Mouse (Mus musculus): ENCODE data around the gene Aldh3a1. TPM values are rescaled to one million over a fixed set of nuclear protein-coding genes. Genes with fewer than 3 reads are reported as not detected.
"Not testable (repeated sequence)": the region's sequence is repeated elsewhere in the genome, so short reads cannot be mapped to it uniquely, and the experiment has no call there.

Gene Aldh3a1
- polyA plus RNA-seq, 1 experiment from 2014 or later: 0.07 TPM

DNA sequence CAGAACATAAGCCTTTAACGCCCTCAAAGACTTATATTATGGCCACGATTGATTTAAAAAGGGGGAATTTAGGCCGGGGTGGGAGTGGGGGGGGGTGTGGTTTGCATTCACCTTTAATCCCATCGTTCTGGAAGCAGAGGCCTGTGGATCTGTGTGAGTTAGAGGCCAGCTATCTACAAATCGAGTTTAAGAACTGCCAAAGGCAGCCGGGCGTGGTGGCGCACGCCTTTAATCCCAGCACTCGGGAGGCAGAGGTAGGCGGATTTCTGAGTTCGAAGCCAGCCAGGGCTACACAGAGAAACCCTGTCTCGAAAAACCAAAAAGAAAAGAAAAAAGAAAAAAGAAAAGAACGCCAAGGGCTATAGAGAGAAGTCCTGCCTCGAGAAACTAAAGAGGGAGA is 33.9 kb upstream of the Aldh3a1 start:
- peak overlapping the region; percentile 83 for H3K4me2 ChIP-seq (ENCODE audit: low read depth, low read length)
- H3K36me3 ChIP-seq (ENCODE audit: control insufficient read depth, insufficient read depth, low read length); H3K27me3 ChIP-seq (replicated peaks; ENCODE audit: control insufficient read depth, insufficient read depth, low read length); H3K9ac ChIP-seq (ENCODE audit: low read depth, low read length); H3K9me3 ChIP-seq (ENCODE audit: control insufficient read depth, low read length); ATAC-seq; H3K27ac ChIP-seq (ENCODE audit: low read length): not testable (repeated sequence)
- 28% methylated on average over 15 of the region's 15 CpGs for WGBS
- peak overlapping the region; percentile 94 for H3K4me3 ChIP-seq (ENCODE audit: low read length)
- peaks cover 12% of the 10 kb centered on the region for H3K4me1 ChIP-seq (ENCODE audit: control insufficient read depth, insufficient read depth, low read length)

DNA sequence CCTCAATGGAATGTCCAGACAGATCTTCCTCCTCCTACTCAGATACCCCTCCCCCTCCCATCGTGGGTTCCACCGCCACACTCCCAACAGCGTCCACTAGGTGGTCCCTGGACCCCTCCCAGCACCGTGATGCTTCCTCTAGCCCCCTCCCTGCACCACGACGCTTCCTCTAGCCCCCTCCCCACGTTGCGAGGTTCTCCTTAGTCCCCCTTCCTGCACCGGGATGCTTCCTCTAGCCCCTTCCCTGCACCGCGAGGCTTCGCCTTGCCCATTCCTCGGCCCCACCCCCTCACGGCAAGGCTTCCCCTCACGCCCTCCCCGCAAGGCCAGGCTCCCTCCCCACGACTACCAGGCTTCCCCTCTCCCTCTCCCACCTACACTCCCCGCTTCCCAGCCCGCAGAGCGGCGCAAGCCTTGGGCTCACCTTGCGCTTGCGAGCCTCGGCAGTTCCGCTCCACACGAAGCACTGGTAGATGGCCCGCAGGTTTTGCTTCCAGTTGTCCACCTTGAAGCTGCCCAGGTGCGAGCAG is 33.0 kb upstream of the Aldh3a1 start:
- Histone ChIP-seq H3K27me3 (replicated peaks; ENCODE audit: control insufficient read depth, insufficient read depth, low read length) (no peaks in the 10 kb centered on the region), H3K9ac (ENCODE audit: low read depth, low read length) (peak overlapping the region; percentile 100), H3K27ac (ENCODE audit: low read length) (peak overlapping the region; percentile 99), H3K36me3 (ENCODE audit: control insufficient read depth, insufficient read depth, low read length) (no peaks in the 10 kb centered on the region), H3K4me2 (ENCODE audit: low read depth, low read length) (peak overlapping the region; percentile 83), H3K4me1 (ENCODE audit: control insufficient read depth, insufficient read depth, low read length) (peaks cover 8% of the 10 kb centered on the region), H3K9me3 (ENCODE audit: control insufficient read depth, low read length) (no peaks in the 10 kb centered on the region), H3K4me3 (ENCODE audit: low read length) (peak overlapping the region; percentile 94)
- WGBS: under 1% methylated on average over 28 of the region's 28 CpGs
- peak; percentile 25 for ATAC-seq

DNA sequence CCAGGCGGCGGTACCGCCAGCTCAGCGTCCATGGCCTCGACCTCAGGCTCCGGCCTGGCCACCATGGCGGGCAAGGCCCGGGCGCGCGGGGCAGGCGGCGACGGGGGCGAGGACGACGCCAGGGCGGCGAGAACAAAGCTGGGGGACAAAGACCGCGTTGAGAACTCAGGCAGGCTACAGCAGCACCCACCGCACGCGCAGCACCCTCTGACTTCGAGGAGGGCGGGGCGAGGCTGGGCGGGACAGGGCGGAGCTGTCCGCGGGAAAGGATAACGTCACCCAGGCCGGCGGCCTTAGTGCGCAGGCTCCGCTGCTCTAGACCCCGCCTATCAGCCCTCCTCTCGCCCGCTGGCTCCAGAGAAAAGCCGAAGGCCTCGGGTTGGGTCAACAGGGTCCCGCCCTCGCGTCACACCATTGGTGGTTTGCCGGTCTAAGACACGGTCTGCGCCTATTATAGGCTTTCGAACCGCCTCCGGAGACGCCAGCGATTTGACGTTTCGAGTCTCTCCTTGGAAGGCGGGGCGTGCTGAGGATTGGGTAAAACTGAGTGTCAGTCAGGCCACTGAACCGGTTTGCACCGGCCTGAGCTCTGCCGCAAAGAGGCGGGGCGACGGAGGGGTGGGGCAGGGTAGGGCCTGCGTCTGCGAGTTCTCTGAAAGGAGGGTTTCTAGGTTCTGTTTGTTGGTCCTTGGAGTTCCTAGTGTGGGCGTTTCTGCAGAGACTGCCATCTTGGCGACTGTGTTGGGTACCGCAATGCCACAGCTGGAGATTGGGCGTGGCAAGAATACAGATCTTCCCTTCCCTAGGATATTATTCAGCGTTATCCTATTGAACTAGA is 32.3 kb upstream of the Aldh3a1 start, which contains the start of gene Usp22:
TSS of gene Usp22 (minus strand) at position 235 of the 838 bp plus-strand sequence.
- H3K9ac ChIP-seq (ENCODE audit: low read depth, low read length): peak within 1 kb of the TSS; percentile 100
- H3K27me3 ChIP-seq (replicated peaks; ENCODE audit: control insufficient read depth, insufficient read depth, low read length): no peaks in the 10 kb centered on the region
- H3K9me3 ChIP-seq (ENCODE audit: control insufficient read depth, low read length): no peaks in the 10 kb centered on the region
- H3K4me1 ChIP-seq (ENCODE audit: control insufficient read depth, insufficient read depth, low read length): peaks cover 8% of the 10 kb centered on the region
- H3K4me3 ChIP-seq (ENCODE audit: low read length): peak within 1 kb of the TSS; percentile 94
- peak; percentile 99 for ATAC-seq
- under 1% methylated on average over 68 of the region's 69 CpGs for WGBS
- H3K36me3 ChIP-seq (ENCODE audit: control insufficient read depth, insufficient read depth, low read length): no peaks in the 10 kb centered on the region
- H3K27ac ChIP-seq (ENCODE audit: low read length): peak within 1 kb of the TSS; percentile 99
- peak within 1 kb of the TSS; percentile 83 for H3K4me2 ChIP-seq (ENCODE audit: low read depth, low read length)

DNA sequence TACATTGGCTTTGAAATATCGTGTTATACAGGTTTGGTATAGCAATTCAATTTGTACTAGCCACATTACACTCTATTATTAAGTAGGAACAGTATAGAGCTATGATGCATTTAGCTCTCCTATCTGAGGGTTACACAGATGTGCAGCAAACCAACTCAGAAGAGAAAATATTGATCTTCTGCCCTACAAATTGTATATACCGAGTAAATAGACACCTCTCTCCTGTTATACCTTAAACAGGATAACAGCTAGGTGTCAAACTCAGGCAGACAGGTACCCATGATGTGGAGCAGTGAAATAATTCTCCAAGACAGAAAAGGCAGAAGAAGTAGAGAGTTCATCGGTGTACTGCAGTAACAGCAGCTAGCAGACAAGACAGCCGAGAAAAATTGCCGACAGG is 31.6 kb upstream of the Aldh3a1 start:
- H3K27me3 ChIP-seq (replicated peaks; ENCODE audit: control insufficient read depth, insufficient read depth, low read length): no peaks in the 10 kb centered on the region
- H3K4me2 ChIP-seq (ENCODE audit: low read depth, low read length): no peak overlapping the region
- H3K27ac ChIP-seq (ENCODE audit: low read length): no peak overlapping the region
- no peak for ATAC-seq
- H3K9ac ChIP-seq (ENCODE audit: low read depth, low read length): no peak overlapping the region
- no peaks in the 10 kb centered on the region for H3K9me3 ChIP-seq (ENCODE audit: control insufficient read depth, low read length)
- peaks cover 8% of the 10 kb centered on the region for H3K4me1 ChIP-seq (ENCODE audit: control insufficient read depth, insufficient read depth, low read length)
- WGBS: 67% methylated on average over 5 of the region's 5 CpGs
- H3K36me3 ChIP-seq (ENCODE audit: control insufficient read depth, insufficient read depth, low read length): no peaks in the 10 kb centered on the region
- H3K4me3 ChIP-seq (ENCODE audit: low read length): no peak overlapping the region

DNA sequence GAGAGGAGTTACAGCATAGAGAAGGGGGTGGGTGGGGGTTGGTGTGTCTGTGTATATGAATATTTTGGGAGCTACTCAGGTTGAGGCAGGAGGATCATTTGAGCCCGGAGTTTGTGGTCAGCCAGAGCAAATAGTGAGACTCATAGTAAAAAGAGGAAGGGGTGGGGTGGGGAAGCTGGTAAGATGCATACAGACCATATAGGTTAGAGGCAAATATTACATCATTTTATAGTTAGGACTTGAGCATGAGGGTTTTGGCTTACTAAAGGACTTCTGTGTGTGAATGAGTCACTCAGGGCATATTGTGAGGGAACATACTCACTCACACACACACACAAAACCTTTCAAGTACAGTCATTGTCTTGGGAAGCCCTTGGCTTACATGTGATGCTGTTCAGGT is 31.0 kb upstream of the Aldh3a1 start:
- H3K9ac ChIP-seq (ENCODE audit: low read depth, low read length): no peak overlapping the region
- H3K4me2 ChIP-seq (ENCODE audit: low read depth, low read length): no peak overlapping the region
- no peaks in the 10 kb centered on the region for H3K9me3 ChIP-seq (ENCODE audit: control insufficient read depth, low read length)
- peaks cover 8% of the 10 kb centered on the region for H3K4me1 ChIP-seq (ENCODE audit: control insufficient read depth, insufficient read depth, low read length)
- no peak overlapping the region for H3K27ac ChIP-seq (ENCODE audit: low read length)
- no peaks in the 10 kb centered on the region for H3K27me3 ChIP-seq (replicated peaks; ENCODE audit: control insufficient read depth, insufficient read depth, low read length)
- WGBS: 76% methylated on average over 1 of the region's 1 CpGs
- no peak for ATAC-seq
- no peaks in the 10 kb centered on the region for H3K36me3 ChIP-seq (ENCODE audit: control insufficient read depth, insufficient read depth, low read length)
- H3K4me3 ChIP-seq (ENCODE audit: low read length): no peak overlapping the region

DNA sequence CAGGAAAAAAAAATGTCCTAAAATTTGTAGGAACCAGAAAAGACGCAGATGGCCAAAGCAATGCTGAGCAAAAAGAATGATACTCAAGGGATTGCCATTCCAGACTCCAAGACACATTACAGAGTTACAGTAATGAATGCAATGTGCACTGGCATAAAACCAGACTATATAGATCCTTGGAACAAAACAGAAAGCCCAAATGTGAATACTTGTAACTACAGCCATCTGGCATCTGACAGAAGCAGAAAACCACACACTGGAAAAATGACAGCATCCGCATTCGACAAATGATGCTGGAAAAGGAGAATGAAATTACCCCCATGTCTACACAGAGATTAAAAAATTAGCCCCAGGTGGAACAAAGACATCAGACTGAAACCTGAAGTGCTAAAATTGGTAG is 27.0 kb upstream of the Aldh3a1 start:
- H3K4me2 ChIP-seq (ENCODE audit: low read depth, low read length): no peak overlapping the region
- no peak for ATAC-seq
- 92% methylated on average over 3 of the region's 3 CpGs for WGBS

DNA sequence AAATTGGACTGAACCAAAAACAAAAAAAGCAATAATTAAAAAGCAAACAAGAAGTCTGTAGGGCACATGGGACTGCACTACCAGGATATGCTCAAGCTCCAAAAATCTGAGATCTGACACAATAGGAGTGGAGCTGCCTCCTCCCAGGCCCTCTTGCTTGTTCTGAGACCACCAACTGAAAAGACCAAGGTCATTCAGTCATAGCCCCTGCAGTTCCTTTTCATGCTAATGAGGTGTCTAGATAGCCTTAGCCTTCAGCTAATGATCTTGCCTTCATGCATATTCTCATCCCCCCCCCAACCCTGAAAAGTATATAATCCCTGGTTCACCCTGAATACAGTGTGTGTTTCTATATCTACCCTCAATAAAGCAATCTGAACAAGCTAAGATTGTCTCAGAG is 25.7 kb upstream of the Aldh3a1 start:
- no peaks in the 10 kb centered on the region for H3K27me3 ChIP-seq (replicated peaks; ENCODE audit: control insufficient read depth, insufficient read depth, low read length)
- H3K27ac ChIP-seq (ENCODE audit: low read length): no peak overlapping the region
- H3K4me3 ChIP-seq (ENCODE audit: low read length): no peak overlapping the region
- no peaks in the 10 kb centered on the region for H3K9me3 ChIP-seq (ENCODE audit: control insufficient read depth, low read length)
- no peak for ATAC-seq
- H3K36me3 ChIP-seq (ENCODE audit: control insufficient read depth, insufficient read depth, low read length): no peaks in the 10 kb centered on the region
- no peaks in the 10 kb centered on the region for H3K4me1 ChIP-seq (ENCODE audit: control insufficient read depth, insufficient read depth, low read length)
- H3K9ac ChIP-seq (ENCODE audit: low read depth, low read length): no peak overlapping the region
- H3K4me2 ChIP-seq (ENCODE audit: low read depth, low read length): no peak overlapping the region

More for the DNA sequence above, 27.0 kb upstream of the Aldh3a1 start:
- Histone ChIP-seq H3K4me1 (ENCODE audit: control insufficient read depth, insufficient read depth, low read length) (no peaks in the 10 kb centered on the region), H3K4me3 (ENCODE audit: low read length) (no peak overlapping the region), H3K9ac (ENCODE audit: low read depth, low read length) (no peak overlapping the region), H3K27ac (ENCODE audit: low read length) (no peak overlapping the region), H3K36me3 (ENCODE audit: control insufficient read depth, insufficient read depth, low read length) (no peaks in the 10 kb centered on the region), H3K9me3 (ENCODE audit: control insufficient read depth, low read length) (no peaks in the 10 kb centered on the region), H3K27me3 (replicated peaks; ENCODE audit: control insufficient read depth, insufficient read depth, low read length) (no peaks in the 10 kb centered on the region)

DNA sequence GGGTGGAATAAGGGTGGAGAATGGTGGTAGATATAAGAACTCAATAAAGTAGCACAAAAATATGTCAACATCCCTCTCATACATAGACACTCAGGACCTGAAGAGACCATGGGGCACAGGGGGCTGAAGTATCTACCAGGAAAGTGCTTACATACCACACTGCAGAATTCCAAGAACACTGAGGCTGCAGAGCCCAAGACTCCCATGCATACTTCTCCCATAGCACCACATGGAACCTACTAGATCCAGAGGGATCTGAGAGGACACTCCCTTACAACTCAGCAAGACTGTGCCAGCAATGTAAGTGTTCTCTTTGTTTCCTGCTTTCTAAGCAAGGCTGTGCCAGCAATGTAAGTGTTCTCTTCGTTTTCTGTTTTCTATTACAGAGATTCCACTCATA is 23.5 kb upstream of the Aldh3a1 start:
- Histone ChIP-seq H3K36me3 (ENCODE audit: control insufficient read depth, insufficient read depth, low read length) (no peaks in the 10 kb centered on the region), H3K4me3 (ENCODE audit: low read length) (no peak overlapping the region), H3K9me3 (ENCODE audit: control insufficient read depth, low read length) (no peaks in the 10 kb centered on the region), H3K27ac (ENCODE audit: low read length) (no peak overlapping the region), H3K27me3 (replicated peaks; ENCODE audit: control insufficient read depth, insufficient read depth, low read length) (no peaks in the 10 kb centered on the region), H3K4me2 (ENCODE audit: low read depth, low read length) (no peak overlapping the region), H3K9ac (ENCODE audit: low read depth, low read length) (no peak overlapping the region), H3K4me1 (ENCODE audit: control insufficient read depth, insufficient read depth, low read length) (no peaks in the 10 kb centered on the region)
- 78% methylated on average over 1 of the region's 1 CpGs for WGBS
- ATAC-seq: no peak

DNA sequence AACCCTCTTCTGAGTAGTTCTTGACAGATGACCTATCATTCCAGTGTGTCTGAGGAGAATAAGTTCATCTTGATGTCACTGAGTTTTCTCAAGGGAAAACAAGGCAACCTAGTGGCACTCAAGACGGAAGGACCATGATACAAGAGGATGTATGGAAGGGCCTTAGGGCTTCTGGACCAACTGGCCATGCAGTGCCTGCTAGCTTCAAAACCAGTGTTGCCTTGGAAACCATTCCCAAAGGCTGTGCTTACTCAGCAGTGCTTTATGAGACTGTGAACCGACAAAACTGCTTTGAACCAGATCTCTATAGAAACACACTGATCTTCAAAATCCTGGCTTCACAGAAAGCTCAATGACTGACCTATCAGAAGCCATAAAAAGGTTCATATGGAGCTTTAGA is 16.6 kb upstream of the Aldh3a1 start:
- H3K27ac ChIP-seq (ENCODE audit: low read length): no peak overlapping the region
- no peak for ATAC-seq
- H3K9me3 ChIP-seq (ENCODE audit: control insufficient read depth, low read length): no peaks in the 10 kb centered on the region
- H3K9ac ChIP-seq (ENCODE audit: low read depth, low read length): no peak overlapping the region
- H3K27me3 ChIP-seq (replicated peaks; ENCODE audit: control insufficient read depth, insufficient read depth, low read length): no peaks in the 10 kb centered on the region
- H3K4me1 ChIP-seq (ENCODE audit: control insufficient read depth, insufficient read depth, low read length): no peaks in the 10 kb centered on the region
- WGBS: 74% methylated on average over 2 of the region's 2 CpGs
- H3K4me3 ChIP-seq (ENCODE audit: low read length): no peak overlapping the region
- no peaks in the 10 kb centered on the region for H3K36me3 ChIP-seq (ENCODE audit: control insufficient read depth, insufficient read depth, low read length)
- H3K4me2 ChIP-seq (ENCODE audit: low read depth, low read length): no peak overlapping the region
